ENCODE assay signal across 18 mouse cellular contexts in the genomic region with DNA sequence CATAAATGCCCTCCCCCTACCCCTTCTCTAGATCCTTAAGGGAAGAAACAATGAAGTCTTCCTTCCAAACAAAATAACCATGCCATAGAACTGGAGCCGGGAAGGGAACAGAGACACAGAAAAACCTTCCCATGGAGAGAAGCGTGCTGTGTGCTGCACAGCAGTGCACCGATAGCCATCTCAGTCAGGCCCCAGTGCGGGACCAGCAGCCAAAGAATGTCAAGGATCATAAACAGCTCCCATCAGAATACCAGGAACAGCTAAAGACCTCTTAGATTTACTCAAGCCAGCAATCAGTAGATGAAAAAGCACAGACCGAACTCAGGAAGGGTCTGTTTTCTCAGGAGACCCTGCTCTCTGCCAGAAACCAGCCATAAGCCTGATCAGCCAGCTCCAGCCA. TPM values are rescaled to one million over a fixed set of nuclear protein-coding genes. Genes with fewer than 3 reads are reported as not detected.
A peak's percentile ranks its signal among the peaks of the same experiment; 100 is the strongest.
DNase-seq lines count a peak whose midpoint lies in the region; ATAC-seq lines count a peak whose summit lies in the region.
"Had no signal": no experiment of that assay in that cellular context is flagged by ENCODE, and none has a peak within 500 bp of the region (broad histone marks: within the 10 kb centered on the region; RNA-seq: fewer than 3 reads in every experiment).

No protein-coding gene starts in this region.

- no peaks in the 10 kb centered on the region for H3K27me3 ChIP-seq in heart, embryonic 15.5 days
- no peaks in the 10 kb centered on the region for H3K27me3 ChIP-seq in lung, embryonic 16.5 days (ENCODE audit: control insufficient read depth, insufficient read depth, low read depth, low read length)
- no peaks in the 10 kb centered on the region for H3K27me3 ChIP-seq in embryonic facial prominence, embryonic 15.5 days
- no peaks in the 10 kb centered on the region for H3K27me3 ChIP-seq in limb, embryonic 13.5 days
- H3K27me3 ChIP-seq: forebrain, embryonic 12.5 days; neural tube, embryonic 12.5 days had no signal

- H3K9ac ChIP-seq in heart, embryonic 15.5 days: no peak overlapping the region
- H3K9ac ChIP-seq in lung, embryonic 16.5 days (ENCODE audit: low read length): no peak overlapping the region
- no peak overlapping the region for H3K9ac ChIP-seq in embryonic facial prominence, embryonic 15.5 days
- no peak overlapping the region for H3K9ac ChIP-seq in limb, embryonic 13.5 days
- H3K9ac ChIP-seq: forebrain, embryonic 12.5 days; neural tube, embryonic 12.5 days had no signal

- peak; percentile 60 for ATAC-seq in heart, embryonic 15.5 days (replicated peaks; ENCODE audit: insufficient number of reproducible peaks, insufficient read depth, low FRiP score, low read depth)
- peak; percentile 61 for ATAC-seq in lung, embryonic 16.5 days (ENCODE audit: low read depth)
- ATAC-seq in embryonic facial prominence, embryonic 15.5 days (ENCODE audit: insufficient number of reproducible peaks, low FRiP score, low TSS enrichment, low read depth): peak; percentile 37
- ATAC-seq in limb, embryonic 13.5 days (ENCODE audit: low FRiP score, low read depth): peak; percentile 67; the same call in 1 of the 2 replicates
- no peak for ATAC-seq in activated CD4-positive, CD25-positive, alpha-beta regulatory T cell, adult 4 months

- H3K4me2 ChIP-seq in heart, embryonic 15.5 days: no peak overlapping the region
- H3K4me2 ChIP-seq in lung, embryonic 16.5 days (ENCODE audit: low read depth, low read length): no peak overlapping the region
- no peak overlapping the region for H3K4me2 ChIP-seq in embryonic facial prominence, embryonic 15.5 days (replicated peaks)
- H3K4me2 ChIP-seq in limb, embryonic 13.5 days (replicated peaks): no peak overlapping the region
- H3K4me2 ChIP-seq: forebrain, embryonic 12.5 days; neural tube, embryonic 12.5 days had no signal

- H3K27ac ChIP-seq in heart, embryonic 15.5 days: peak overlapping the region; percentile 69
- peak overlapping the region; percentile 78 for H3K27ac ChIP-seq in lung, embryonic 16.5 days (ENCODE audit: low read length)
- 0 out of 2 replicates have a peak overlapping the region, but pooled peaks have one; percentile 58 for H3K27ac ChIP-seq in embryonic facial prominence, embryonic 15.5 days (replicated peaks)
- H3K27ac ChIP-seq in limb, embryonic 13.5 days: peak overlapping the region; percentile 53; the same call in 1 of the 2 replicates
- H3K27ac ChIP-seq: forebrain, embryonic 12.5 days; neural tube, embryonic 12.5 days had no signal

- H3K4me1 ChIP-seq in heart, embryonic 15.5 days (replicated peaks): peaks cover 18% of the 10 kb centered on the region
- peaks cover 29% of the 10 kb centered on the region for H3K4me1 ChIP-seq in lung, embryonic 16.5 days (replicated peaks; ENCODE audit: control insufficient read depth, insufficient read depth, low read length)
- 0 out of 2 replicates have a peak, but pooled peaks cover 20% of the 10 kb centered on the region for H3K4me1 ChIP-seq in embryonic facial prominence, embryonic 15.5 days
- H3K4me1 ChIP-seq in limb, embryonic 13.5 days: peaks cover 11% of the 10 kb centered on the region
- H3K4me1 ChIP-seq: forebrain, embryonic 12.5 days; neural tube, embryonic 12.5 days had no signal

- no peaks in the 10 kb centered on the region for H3K9me3 ChIP-seq in heart, embryonic 15.5 days (replicated peaks)
- no peaks in the 10 kb centered on the region for H3K9me3 ChIP-seq in lung, embryonic 16.5 days (ENCODE audit: control insufficient read depth, low read length)
- H3K9me3 ChIP-seq in embryonic facial prominence, embryonic 15.5 days (replicated peaks): no peaks in the 10 kb centered on the region
- H3K9me3 ChIP-seq in limb, embryonic 13.5 days: no peaks in the 10 kb centered on the region
- H3K9me3 ChIP-seq: forebrain, embryonic 12.5 days; neural tube, embryonic 12.5 days had no signal

- no peak for DNase-seq in heart, postnatal 4 days
- DNase-seq in lung, postnatal 14 days: no peak
- no peak for DNase-seq in cerebellum, adult 11 months
- DNase-seq: adrenal gland, postnatal 25 days; cerebellum, postnatal 14 days; right cerebral cortex, postnatal 4 days had no signal

- H3K36me3 ChIP-seq in heart, embryonic 15.5 days: no peaks in the 10 kb centered on the region
- H3K36me3 ChIP-seq in lung, embryonic 16.5 days (ENCODE audit: control insufficient read depth, insufficient read depth, low read length): no peaks in the 10 kb centered on the region
- no peaks in the 10 kb centered on the region for H3K36me3 ChIP-seq in embryonic facial prominence, embryonic 15.5 days
- H3K36me3 ChIP-seq in limb, embryonic 13.5 days: no peaks in the 10 kb centered on the region
- H3K36me3 ChIP-seq: forebrain, embryonic 12.5 days; neural tube, embryonic 12.5 days had no signal

- 45% methylated on average over 5 of the region's 5 CpGs for WGBS in heart, embryonic 15.5 days
- WGBS in lung, embryonic 16.5 days: 24% methylated on average over 5 of the region's 5 CpGs
- 64% methylated on average over 5 of the region's 5 CpGs for WGBS in embryonic facial prominence, embryonic 15.5 days
- WGBS in limb, embryonic 13.5 days: 30% methylated on average over 5 of the region's 5 CpGs

- no peak overlapping the region for H3K4me3 ChIP-seq in heart, embryonic 15.5 days
- no peak overlapping the region for H3K4me3 ChIP-seq in lung, embryonic 16.5 days (ENCODE audit: low read length)
- H3K4me3 ChIP-seq in embryonic facial prominence, embryonic 15.5 days (replicated peaks): no peak overlapping the region
- no peak overlapping the region for H3K4me3 ChIP-seq in limb, embryonic 13.5 days
- H3K4me3 ChIP-seq: forebrain, embryonic 12.5 days; neural tube, embryonic 12.5 days had no signal

RNA-seq across cellular contexts. Expression of gene Elf5, which starts 25.0 kb away (rescaled TPM):
- 0.13 and 0.70 TPM in 2 replicates for polyA plus RNA-seq in heart, embryonic 15.5 days (2015; fragmentation: Nextera tagmentation; extraction: Ambion mirVana)
- not detected for total RNA-seq in heart, postnatal 4 days (2021)
- polyA plus RNA-seq in lung, embryonic 16.5 days (2015; fragmentation: Nextera tagmentation; extraction: Ambion mirVana): 8.5 and 8.8 TPM in 2 replicates
- 4.2 and 4.7 TPM in 2 replicates for polyA plus RNA-seq in embryonic facial prominence, embryonic 15.5 days (2015; fragmentation: Nextera tagmentation; extraction: Ambion mirVana)
- polyA plus RNA-seq in limb, embryonic 13.5 days (2015; fragmentation: Nextera tagmentation; extraction: Ambion mirVana): 0.17 and 0.29 TPM in 2 replicates
- not detected for polyA plus RNA-seq in activated CD4-positive, CD25-positive, alpha-beta regulatory T cell, adult 4 months (2017; shearing (Covaris generic))
- total RNA-seq: adrenal gland, postnatal 25 days; granulocyte monocyte progenitor cell, adult 5-6 weeks; liver, adult 2 months; megakaryocyte progenitor cell, adult 5-6 weeks; MEL had no signal
- polyA plus RNA-seq: liver, adult 2 months; midbrain, postnatal 0 days; neural tube, embryonic 12.5 days had no signal

RNA-seq across cellular contexts. Expression of gene Cat, which starts 48.4 kb away (rescaled TPM):
- 73.5 and 88.0 TPM in 2 replicates for polyA plus RNA-seq in heart, embryonic 15.5 days (2015; fragmentation: Nextera tagmentation; extraction: Ambion mirVana)
- 100 to 1,000 TPM; 121 to 134 TPM for total RNA-seq in heart, postnatal 4 days (2021)
- 109 and 112 TPM in 2 replicates for polyA plus RNA-seq in lung, embryonic 16.5 days (2015; fragmentation: Nextera tagmentation; extraction: Ambion mirVana)
- polyA plus RNA-seq in embryonic facial prominence, embryonic 15.5 days (2015; fragmentation: Nextera tagmentation; extraction: Ambion mirVana): 77.8 and 89.7 TPM in 2 replicates
- polyA plus RNA-seq in limb, embryonic 13.5 days (2015; fragmentation: Nextera tagmentation; extraction: Ambion mirVana): 70.9 and 75.4 TPM in 2 replicates
- 100 to 1,000 TPM; 104 to 110 TPM for polyA plus RNA-seq in activated CD4-positive, CD25-positive, alpha-beta regulatory T cell, adult 4 months (2017; shearing (Covaris generic))
